Mouse (Mus musculus) limb, embryonic 11.5 days (tissue): ENCODE measurements around the gene Cyp24a1. TPM values are rescaled to one million over a fixed set of nuclear protein-coding genes. Genes with fewer than 3 reads are reported as not detected.

ENCODE experiments used
- ATAC-seq: fragments of 200-750 bp; cut with Nextera tagmentation; 2 replicates; pipeline ENCODE4 v1.8.0; 2017; ENCODE audit warnings: low read depth; ENCODE audit not compliant: insufficient number of reproducible peaks, low FRiP score, low TSS enrichment
- DNase-seq: peaks from one replicate; pipeline ENCODE4 v3.0.0-alpha.2; 2015; ENCODE audit warnings: low spot score
- H3K27ac ChIP-seq: fragments of 300-500 bp; sonication (generic); replicated peaks from 2 replicates; pipeline ENCODE4 v1.5.1; 2014; ENCODE audit warnings: low read depth, mild to moderate bottlenecking, low read length
- H3K27me3 ChIP-seq: fragments of 300-500 bp; sonication (generic); 2 replicates; pipeline ENCODE4 v1.6.1; 2014; ENCODE audit warnings: mild to moderate bottlenecking, low read length, mixed read lengths; ENCODE audit not compliant: control insufficient read depth, insufficient read depth
- H3K36me3 ChIP-seq: fragments of 300-500 bp; sonication (generic); 2 replicates; pipeline ENCODE4 v1.6.1; 2014; ENCODE audit warnings: mild to moderate bottlenecking, low read length, moderate library complexity, mixed read lengths; ENCODE audit not compliant: control insufficient read depth, insufficient read depth
- H3K4me1 ChIP-seq: fragments of 300-500 bp; sonication (generic); 2 replicates; pipeline ENCODE4 v1.6.1; 2014; ENCODE audit warnings: low read length, mixed read lengths; ENCODE audit not compliant: control insufficient read depth, insufficient read depth
- H3K4me2 ChIP-seq: fragments of 300-500 bp; sonication (generic); 2 replicates; pipeline ENCODE4 v1.6.1; 2014; ENCODE audit warnings: low read depth, mild to moderate bottlenecking, moderate library complexity; ENCODE audit not compliant: severe bottlenecking
- H3K4me3 ChIP-seq: fragments of 300-500 bp; sonication (generic); 2 replicates; pipeline ENCODE4 v1.5.1; 2014; ENCODE audit warnings: low read depth, low read length
- H3K9ac ChIP-seq: fragments of 300-500 bp; sonication (generic); 2 replicates; pipeline ENCODE4 v1.6.1; 2014; ENCODE audit warnings: mild to moderate bottlenecking, low read length
- H3K9me3 ChIP-seq: fragments of 300-500 bp; sonication (generic); 2 replicates; pipeline ENCODE4 v1.6.1; 2016; ENCODE audit warnings: low read length; ENCODE audit not compliant: control insufficient read depth
- WGBS: fragments of 180-500 bp; shearing (Covaris S2); extraction: QIAGEN DNeasy Blood & Tissue Kit; methylation state at CpG from one replicate; pipeline ENCODE4 v1.1.7; 2014; 5-methylcytosine and 5-hydroxymethylcytosine counted together
- polyA plus RNA-seq: library from polyadenylated mRNA; unstranded; fragments of >200 nt; fragmentation: Nextera tagmentation; extraction: Ambion mirVana; gene quantifications from 2 replicates; pipeline ENCODE4 v1.2.1, GENCODE M21; 2014

Cyp24a1 gene
- polyA plus RNA-seq, 1 experiment from 2014 or later, result not detected

- 5% methylated on average over 12 of the region's 12 CpGs for WGBS
- ATAC-seq (no peak), DNase-seq (peak; percentile 97)
- Histone ChIP-seq H3K9ac (no peak overlapping the region; the same call in 1 of the 2 replicates), H3K36me3 (no peaks in the 10 kb centered on the region), H3K27ac (no peak overlapping the region), H3K4me2 (peak overlapping the region; percentile 44), H3K4me3 (peak overlapping the region; percentile 22), H3K27me3 (no peaks in the 10 kb centered on the region), H3K9me3 (no peaks in the 10 kb centered on the region), H3K4me1 (peaks cover 7% of the 10 kb centered on the region; the same call in 1 of the 2 replicates)
Observed at GRCm38 (mm10) chr2:170508821-170509220, 11.9 kb upstream of the Cyp24a1 start.

- WGBS, result 7% methylated on average over 10 of the region's 10 CpGs
- Histone ChIP-seq H3K4me3 (no peak overlapping the region), H3K27ac (no peak overlapping the region), H3K4me1 (peaks cover 7% of the 10 kb centered on the region; the same call in 1 of the 2 replicates), H3K27me3 (no peaks in the 10 kb centered on the region), H3K36me3 (no peaks in the 10 kb centered on the region), H3K9me3 (no peaks in the 10 kb centered on the region), H3K4me2 (no peak overlapping the region), H3K9ac (no peak overlapping the region)
- peak; percentile 91 for DNase-seq
- ATAC-seq, result no peak
Observed at GRCm38 (mm10) chr2:170507734-170508133, 10.8 kb upstream of the Cyp24a1 start.

- no peaks in the 10 kb centered on the region for H3K9me3 ChIP-seq
- H3K4me3 ChIP-seq, result no peak overlapping the region
- no peaks in the 10 kb centered on the region for H3K4me1 ChIP-seq
- DNase-seq (no peak), ATAC-seq (no peak)
- H3K4me2 ChIP-seq, result no peak overlapping the region
- H3K9ac ChIP-seq, result no peak overlapping the region
- no peaks in the 10 kb centered on the region for H3K27me3 ChIP-seq
- H3K27ac ChIP-seq, result no peak overlapping the region
- WGBS, result 27% methylated on average over 4 of the region's 4 CpGs
- no peaks in the 10 kb centered on the region for H3K36me3 ChIP-seq
Observed at GRCm38 (mm10) chr2:170503983-170504382, 7.0 kb upstream of the Cyp24a1 start.

- Histone ChIP-seq H3K4me1 (no peaks in the 10 kb centered on the region), H3K9ac (no peak overlapping the region), H3K4me3 (no peak overlapping the region), H3K27me3 (no peaks in the 10 kb centered on the region; the same call in 1 of the 2 replicates), H3K9me3 (no peaks in the 10 kb centered on the region), H3K4me2 (no peak overlapping the region), H3K27ac (no peak overlapping the region), H3K36me3 (no peaks in the 10 kb centered on the region)
- 57% methylated on average over 8 of the region's 8 CpGs for WGBS
- DNase-seq (no peak), ATAC-seq (no peak)
Observed at GRCm38 (mm10) chr2:170503343-170503742, 6.4 kb upstream of the Cyp24a1 start.

GRCm38 (mm10) chr2:170498011-170498410, 1.1 kb upstream of the Cyp24a1 start:
- 19% methylated on average over 8 of the region's 8 CpGs for WGBS

GRCm38 (mm10) chr2:170496154-170496930, 603 bp downstream of the Cyp24a1 start, which contains the start of gene Pfdn4:
Pfdn4 (plus strand) TSS chr2:170496428.
- peaks cover 45% of the 10 kb centered on the region for H3K27me3 ChIP-seq
- H3K4me1 ChIP-seq, result peaks cover 12% of the 10 kb centered on the region; the same call in 1 of the 2 replicates
- no peaks in the 10 kb centered on the region for H3K36me3 ChIP-seq
- no peak for ATAC-seq
- no peaks in the 10 kb centered on the region for H3K9me3 ChIP-seq
- no peak within 1 kb of the TSS for H3K9ac ChIP-seq
- 1% methylated on average over 46 of the region's 46 CpGs for WGBS
- DNase-seq, result peak; percentile 69
- H3K4me2 ChIP-seq, result peak within 1 kb of the TSS; percentile 52
- H3K27ac ChIP-seq, result no peak within 1 kb of the TSS
- H3K4me3 ChIP-seq, result peak within 1 kb of the TSS; percentile 28

More at GRCm38 (mm10) chr2:170498011-170498410, 1.1 kb upstream of the Cyp24a1 start:
- Histone ChIP-seq H3K9me3 (no peaks in the 10 kb centered on the region), H3K9ac (no peak overlapping the region), H3K4me1 (peaks cover 12% of the 10 kb centered on the region; the same call in 1 of the 2 replicates), H3K27ac (no peak overlapping the region), H3K4me2 (no peak overlapping the region), H3K4me3 (no peak overlapping the region), H3K27me3 (peaks cover 45% of the 10 kb centered on the region), H3K36me3 (no peaks in the 10 kb centered on the region)
- no peak for DNase-seq
- ATAC-seq, result no peak

GRCm38 (mm10) chr2:170494784-170495710, 1.9 kb downstream of the Cyp24a1 start:
- peak; percentile 62 for DNase-seq
- H3K4me3 ChIP-seq, result no peak overlapping the region

GRCm38 (mm10) chr2:170487890-170488502, 8.9 kb downstream of the Cyp24a1 start:
- H3K36me3 ChIP-seq, result no peaks in the 10 kb centered on the region
- H3K9me3 ChIP-seq, result no peaks in the 10 kb centered on the region
- ATAC-seq (no peak), DNase-seq (no peak)
- H3K4me1 ChIP-seq, result no peaks in the 10 kb centered on the region
- H3K4me2 ChIP-seq, result no peak overlapping the region
- H3K27me3 ChIP-seq, result no peaks in the 10 kb centered on the region; the same call in 1 of the 2 replicates
- WGBS, result 62% methylated on average over 26 of the region's 26 CpGs
- no peak overlapping the region for H3K9ac ChIP-seq
- no peak overlapping the region for H3K27ac ChIP-seq
- H3K4me3 ChIP-seq, result no peak overlapping the region

More at GRCm38 (mm10) chr2:170494784-170495710, 1.9 kb downstream of the Cyp24a1 start:
- peaks cover 12% of the 10 kb centered on the region; the same call in 1 of the 2 replicates for H3K4me1 ChIP-seq
- no peak overlapping the region for H3K27ac ChIP-seq
- H3K9me3 ChIP-seq, result no peaks in the 10 kb centered on the region
- H3K4me2 ChIP-seq, result no peak overlapping the region
- peaks cover 45% of the 10 kb centered on the region for H3K27me3 ChIP-seq
- H3K36me3 ChIP-seq, result no peaks in the 10 kb centered on the region
- ATAC-seq, result no peak
- no peak overlapping the region for H3K9ac ChIP-seq
- WGBS, result 5% methylated on average over 31 of the region's 31 CpGs
